8 mouse cellular contexts compared by ENCODE assay signal in the genomic region with DNA sequence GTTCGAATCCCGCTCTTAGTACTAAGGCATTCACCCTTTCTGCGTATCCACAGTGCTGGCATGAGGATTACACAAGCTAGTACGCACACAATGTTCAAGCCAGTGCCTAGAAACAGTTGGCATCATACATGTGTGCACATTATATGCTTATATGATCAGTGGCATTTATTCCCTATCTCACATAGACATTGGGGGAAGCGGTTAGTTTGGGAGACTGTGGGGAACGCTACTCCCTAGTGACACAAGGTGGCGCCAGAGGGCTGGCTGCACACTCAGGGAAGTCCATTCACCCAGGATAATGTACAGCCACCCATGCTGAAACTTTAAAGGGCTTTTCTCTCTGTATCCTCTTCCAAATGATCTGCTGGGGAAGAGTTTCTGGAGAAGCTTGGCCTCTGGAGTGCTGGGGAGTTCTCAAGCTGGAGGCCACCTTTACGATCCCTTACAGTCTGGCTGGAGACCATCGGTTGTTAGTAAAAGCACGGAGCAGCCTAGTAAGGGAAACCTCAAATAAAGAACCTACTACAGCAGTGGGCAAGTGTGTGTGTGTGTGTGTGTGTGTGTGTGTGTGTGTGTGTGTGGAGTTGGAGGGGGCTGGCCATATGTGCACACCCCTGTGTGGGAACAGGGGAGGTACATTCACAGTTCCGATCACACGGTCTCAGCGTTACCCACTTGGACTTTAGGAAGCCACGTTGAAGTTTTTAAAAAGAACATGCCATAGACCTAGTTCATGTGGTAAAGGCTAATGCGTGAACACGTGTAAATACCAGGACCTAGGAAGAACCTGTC.
DNase-seq lines count a peak whose midpoint lies in the region; ATAC-seq lines count a peak whose summit lies in the region.

No protein-coding gene starts in this region.

- 80% methylated on average over 16 of the region's 16 CpGs for WGBS in forebrain, embryonic 13.5 days
- 81% methylated on average over 16 of the region's 16 CpGs for WGBS in hindbrain, embryonic 10.5 days
- WGBS in lung, embryonic 16.5 days, result 77% methylated on average over 16 of the region's 16 CpGs

- H3K36me3 ChIP-seq in forebrain, embryonic 13.5 days (ENCODE audit: poor library complexity, severe bottlenecking), result no peaks in the 10 kb centered on the region
- peaks cover 34% of the 10 kb centered on the region for H3K36me3 ChIP-seq in hindbrain, embryonic 10.5 days
- peaks cover 36% of the 10 kb centered on the region for H3K36me3 ChIP-seq in lung, embryonic 16.5 days (ENCODE audit: control insufficient read depth, insufficient read depth, low read length)

- no peaks in the 10 kb centered on the region for H3K4me1 ChIP-seq in forebrain, embryonic 13.5 days
- 0 out of 2 replicates have a peak, but pooled peaks cover 5% of the 10 kb centered on the region for H3K4me1 ChIP-seq in hindbrain, embryonic 10.5 days (replicated peaks)
- peaks cover 6% of the 10 kb centered on the region for H3K4me1 ChIP-seq in lung, embryonic 16.5 days (replicated peaks; ENCODE audit: control insufficient read depth, insufficient read depth, low read length)

- H3K27ac ChIP-seq in forebrain, embryonic 13.5 days, result no peak overlapping the region
- H3K27ac ChIP-seq in hindbrain, embryonic 10.5 days, result no peak overlapping the region
- H3K27ac ChIP-seq in lung, embryonic 16.5 days (ENCODE audit: low read length), result no peak overlapping the region

- peak; percentile 88 for ATAC-seq in forebrain, embryonic 13.5 days
- ATAC-seq in lung, embryonic 16.5 days (ENCODE audit: low read depth), result peak; percentile 67
- no peak for ATAC-seq in erythroblast, adult 5-6 weeks (replicated peaks; ENCODE audit: low FRiP score, poor library complexity, severe bottlenecking)

- H3K4me3 ChIP-seq in forebrain, embryonic 13.5 days, result no peak overlapping the region
- H3K4me3 ChIP-seq in hindbrain, embryonic 10.5 days, result no peak overlapping the region
- no peak overlapping the region for H3K4me3 ChIP-seq in lung, embryonic 16.5 days (ENCODE audit: low read length)

- no peak overlapping the region for H3K9ac ChIP-seq in forebrain, embryonic 13.5 days
- H3K9ac ChIP-seq in lung, embryonic 16.5 days (ENCODE audit: low read length), result no peak overlapping the region

- H3K4me2 ChIP-seq in forebrain, embryonic 13.5 days, result no peak overlapping the region
- H3K4me2 ChIP-seq in lung, embryonic 16.5 days (ENCODE audit: low read depth, low read length), result no peak overlapping the region

- no peaks in the 10 kb centered on the region for H3K9me3 ChIP-seq in forebrain, embryonic 13.5 days (replicated peaks)
- H3K9me3 ChIP-seq in hindbrain, embryonic 10.5 days, result no peaks in the 10 kb centered on the region
- no peaks in the 10 kb centered on the region for H3K9me3 ChIP-seq in lung, embryonic 16.5 days (ENCODE audit: control insufficient read depth, low read length)

- no peaks in the 10 kb centered on the region for H3K27me3 ChIP-seq in forebrain, embryonic 13.5 days
- no peaks in the 10 kb centered on the region for H3K27me3 ChIP-seq in hindbrain, embryonic 10.5 days (ENCODE audit: insufficient read depth, poor library complexity, severe bottlenecking)
- no peaks in the 10 kb centered on the region for H3K27me3 ChIP-seq in lung, embryonic 16.5 days (ENCODE audit: control insufficient read depth, insufficient read depth, low read depth, low read length)

- DNase-seq in MN1 (ENCODE audit: low spot score), result peak; percentile 47
- peak; percentile 20 for DNase-seq in c-Kit-positive CD71-positive TER-119-negative erythroid progenitor cells, embryonic 14.5 days (ENCODE audit: low read depth)
- peak; percentile 65 for DNase-seq in hindbrain, embryonic 10.5 days (ENCODE audit: low spot score)
- DNase-seq in layer of hippocampus, adult 9-10 months (ENCODE audit: low spot score), result peak; percentile 49
- DNase-seq in retina, embryonic 14.5 days (ENCODE audit: low spot score), result peak; percentile 84

Comparison
In these comparisons a context has a peak if more than half of its experiments do, and no peak if none do; other contexts are left out.
1. DNase-seq: peak in every context shown above with its lines; median percentile 84 in retina, embryonic 14.5 days; 65 in hindbrain, embryonic 10.5 days; 49 in layer of hippocampus, adult 9-10 months; 47 in MN1; 20 in c-Kit-positive CD71-positive TER-119-negative erythroid progenitor cells, embryonic 14.5 days.